Mouse (Mus musculus) kidney, adult 8-10 months (tissue): ENCODE measurements around the gene Lmod2.

Experiments
- DNase-seq, 2 experiments: peaks; one replicate each; pipeline ENCODE4 v3.0.0; 2022

The Lmod2 gene

DNA sequence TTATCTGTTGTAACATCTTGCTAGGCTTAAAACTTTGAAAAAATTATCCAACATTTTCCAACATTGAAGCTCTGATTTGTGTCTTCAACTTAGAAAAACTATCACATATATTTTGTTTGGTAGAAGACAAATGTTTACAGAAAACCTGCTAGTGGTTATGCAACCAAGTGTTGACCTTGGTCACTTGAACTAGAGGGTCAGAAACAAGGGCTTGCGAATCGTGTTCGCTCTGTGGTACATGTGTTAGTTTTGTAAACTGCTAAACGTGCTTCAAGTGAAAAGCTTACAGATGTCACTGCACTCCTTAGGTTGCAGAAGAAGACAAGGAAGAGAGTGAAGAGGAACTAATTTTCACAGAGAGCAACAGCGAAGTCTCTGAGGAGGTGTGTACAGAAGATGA, 5.4 kb downstream of the Lmod2 start:
- no peak for DNase-seq

DNA sequence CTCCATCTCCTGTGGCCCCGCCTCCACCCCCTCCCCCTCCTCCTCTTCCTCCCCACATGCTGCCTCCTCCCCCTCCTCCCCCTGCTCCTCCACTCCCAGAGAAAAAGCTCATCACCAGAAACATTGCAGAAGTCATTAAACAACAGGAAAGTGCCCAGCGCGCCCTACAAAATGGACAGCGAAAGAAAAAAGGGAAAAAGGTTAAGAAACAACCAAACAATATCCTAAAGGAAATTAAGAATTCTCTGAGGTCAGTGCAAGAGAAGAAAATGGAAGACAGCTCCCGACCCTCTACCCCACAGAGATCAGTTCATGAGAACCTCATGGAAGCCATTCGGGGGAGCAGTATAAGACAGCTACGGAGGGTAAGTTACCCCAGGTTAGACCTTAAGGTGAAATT, 6.7 kb downstream of the Lmod2 start:
- DNase-seq, result no peak

DNA sequence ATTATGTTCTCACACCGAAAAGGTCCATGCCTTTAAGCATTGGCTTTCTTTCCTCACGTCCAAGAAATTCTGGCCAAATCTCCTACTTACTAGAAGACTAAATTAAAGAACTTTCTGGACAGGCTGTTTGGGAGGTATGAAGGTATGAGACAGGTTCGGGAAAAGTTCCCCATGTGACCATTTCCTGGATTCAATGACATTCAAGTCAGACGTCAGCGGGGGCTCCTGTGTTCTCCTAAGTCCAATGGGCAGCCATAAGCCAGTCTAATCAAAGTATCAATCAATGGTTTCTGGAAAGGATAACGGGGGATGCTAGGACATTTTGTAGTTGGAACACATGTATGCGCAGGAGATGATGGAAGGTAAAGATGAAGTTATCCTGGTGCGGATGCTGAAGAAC, 8.1 kb downstream of the Lmod2 start:
- no peak for DNase-seq

DNA sequence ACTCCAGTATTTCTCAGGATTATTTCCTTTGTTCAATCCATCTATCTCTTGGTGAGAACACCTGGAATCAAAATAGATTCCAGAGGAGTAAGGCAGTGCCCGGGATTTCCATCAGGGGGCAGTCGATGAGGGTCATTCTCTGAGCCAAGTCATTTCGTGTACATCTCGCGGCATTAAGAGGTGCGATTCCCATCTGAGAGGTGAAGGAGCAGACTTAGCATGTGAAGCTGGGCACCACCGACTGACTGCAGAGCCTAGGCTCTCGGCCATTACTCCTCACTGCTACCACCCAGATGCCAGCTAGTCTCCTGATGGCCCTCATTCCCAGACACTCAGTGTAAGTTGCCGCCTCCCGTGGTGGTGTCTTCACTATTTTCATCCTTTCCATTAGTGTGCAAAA, 8.9 kb downstream of the Lmod2 start:
- DNase-seq, result no peak

DNA sequence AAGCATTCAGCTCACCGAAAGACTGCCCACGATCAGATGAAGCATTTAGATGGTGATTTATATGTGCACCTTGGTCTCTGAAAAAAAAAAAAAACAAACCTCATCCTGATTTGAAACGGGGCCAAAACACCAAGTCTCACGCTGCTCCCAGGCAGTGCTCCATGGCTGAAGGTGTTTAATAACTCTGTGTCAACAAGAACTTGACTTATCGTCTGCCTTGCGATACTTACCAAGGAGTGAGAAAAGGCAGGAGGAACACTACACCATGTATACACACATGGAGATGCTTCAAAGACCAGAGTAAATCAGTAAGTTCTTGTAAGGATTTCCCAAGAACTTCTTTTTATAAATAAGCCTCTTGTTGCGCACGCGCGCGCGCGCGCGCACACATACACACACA, 10.0 kb downstream of the Lmod2 start:
- DNase-seq, result no peak

DNA sequence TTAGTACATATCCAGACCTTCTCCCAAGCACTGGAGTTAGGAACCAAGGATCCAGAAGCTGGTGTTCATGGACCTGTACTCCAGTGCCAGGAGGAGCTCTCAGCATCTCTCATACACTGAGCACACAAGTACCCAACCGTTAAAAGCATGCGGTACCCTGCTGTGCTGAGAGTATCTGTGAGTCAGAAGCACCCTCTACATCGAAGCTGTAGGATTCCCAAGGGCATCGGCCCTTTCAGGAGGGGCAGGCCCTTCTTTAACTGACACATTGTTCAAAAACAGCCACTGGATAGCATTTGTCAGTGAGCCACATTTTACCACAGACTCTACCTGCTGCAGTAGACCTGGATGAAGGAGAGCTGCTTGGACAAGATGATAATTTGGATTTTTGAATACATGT, 10.6 kb downstream of the Lmod2 start:
- DNase-seq, result no peak

DNA sequence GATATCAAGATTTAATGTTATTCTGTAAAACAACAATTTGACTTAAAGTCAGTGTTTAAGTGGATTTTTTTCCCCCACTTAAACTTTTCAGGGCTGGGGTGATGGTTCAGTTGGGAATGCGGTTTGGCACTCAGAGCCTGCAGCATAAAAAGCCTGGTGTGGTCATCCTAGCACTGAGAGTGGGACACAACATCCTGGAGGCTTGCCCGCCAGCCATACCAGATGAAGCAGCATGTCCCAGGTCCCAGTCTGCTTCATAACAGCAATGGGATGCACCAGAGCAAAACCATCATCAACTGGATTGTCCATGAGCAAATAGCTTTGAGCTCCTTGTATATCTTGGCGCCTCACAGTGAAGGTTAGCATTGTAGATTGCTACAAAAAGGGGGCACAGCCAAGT, 11.1 kb downstream of the Lmod2 start:
- no peak for DNase-seq

DNA sequence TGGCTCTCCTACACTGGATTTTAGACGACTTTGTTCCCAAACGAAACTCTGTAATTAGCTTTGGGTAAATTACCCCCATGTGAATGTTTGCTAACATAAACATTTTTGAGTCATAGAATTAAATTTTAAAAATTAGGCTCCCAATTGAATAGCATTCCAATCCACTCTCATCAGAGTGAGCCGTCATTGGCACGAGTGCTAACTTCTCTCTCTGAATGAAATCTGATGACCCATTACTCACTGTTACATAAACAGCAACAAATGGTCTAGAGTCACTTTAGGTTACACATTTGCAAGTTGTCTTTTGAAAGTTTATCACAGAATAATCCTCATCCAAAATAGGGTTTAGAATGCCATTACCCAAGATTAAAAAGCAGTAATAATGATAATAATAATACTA, 12.0 kb downstream of the Lmod2 start:
- no peak for DNase-seq

DNA sequence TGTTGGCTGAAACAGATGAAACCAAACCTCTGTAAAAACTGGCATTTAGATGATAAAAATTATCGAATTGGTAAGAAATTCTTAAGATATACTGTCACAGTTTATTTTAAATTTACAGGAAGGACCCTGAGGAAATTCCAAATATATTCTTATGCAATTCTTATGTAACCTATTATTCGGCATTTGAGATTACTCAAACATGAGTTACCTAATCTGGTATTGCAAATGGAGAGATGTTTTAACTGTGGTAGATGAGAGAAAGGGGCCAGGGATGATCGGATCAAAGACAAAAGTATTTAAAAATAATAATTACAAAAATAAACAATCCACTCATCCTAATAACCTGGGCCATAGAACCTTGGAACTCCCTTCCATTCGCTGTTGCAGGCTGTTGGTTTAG, 12.8 kb downstream of the Lmod2 start:
- DNase-seq, result no peak

DNA sequence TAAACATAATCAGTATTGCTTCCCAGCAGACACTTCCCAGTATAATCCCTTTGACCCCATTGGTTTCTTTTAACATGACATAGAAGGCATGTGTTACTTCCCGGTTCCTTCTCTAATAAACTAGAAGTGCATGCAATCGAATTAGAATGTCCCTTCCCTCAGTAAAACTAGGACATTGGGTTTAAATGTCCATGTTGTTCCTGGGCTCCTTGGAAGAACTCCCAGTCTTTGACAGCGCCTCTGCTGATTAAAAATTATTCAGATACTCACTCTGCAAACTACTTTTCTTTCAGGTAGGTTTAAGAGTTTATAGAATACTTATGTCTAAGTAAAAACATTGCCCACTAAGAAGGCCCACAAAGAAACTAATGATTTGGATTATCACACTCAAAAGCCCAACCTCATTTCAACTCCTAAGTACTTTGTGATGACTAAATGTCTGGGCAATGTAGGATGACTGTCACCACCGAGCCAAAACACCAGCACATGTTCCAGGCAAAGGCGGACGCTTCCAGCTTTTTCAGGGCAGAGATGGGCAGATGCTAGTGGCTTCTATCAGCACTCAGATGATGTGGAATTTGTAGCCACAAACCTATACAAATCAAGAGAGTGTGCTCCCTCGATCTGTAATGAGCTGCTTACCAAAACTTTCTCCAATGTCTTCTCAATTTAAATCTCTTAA, 14.7 kb downstream of the Lmod2 start:
- peak in 1 of 2 experiments; percentile 50 for DNase-seq

DNA sequence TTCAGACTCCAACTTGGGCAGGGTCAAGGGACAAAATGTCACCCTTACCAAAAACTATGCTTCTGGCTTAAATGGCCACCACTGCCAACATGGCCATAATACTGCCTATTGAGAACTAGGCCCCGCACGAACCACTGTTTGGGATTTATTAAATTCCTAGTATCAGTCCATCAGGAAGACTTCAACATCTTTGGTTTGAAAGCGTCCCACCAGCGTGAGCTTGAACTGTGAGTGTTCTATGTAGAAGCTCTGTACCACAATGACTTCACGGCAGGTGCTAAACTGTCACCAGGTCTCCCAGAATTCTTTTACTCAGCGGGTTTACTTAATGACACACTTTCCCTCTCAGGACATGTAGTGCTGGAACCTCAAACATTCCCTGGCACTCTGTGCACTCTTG, 15.8 kb downstream of the Lmod2 start:
- no peak for DNase-seq

DNA sequence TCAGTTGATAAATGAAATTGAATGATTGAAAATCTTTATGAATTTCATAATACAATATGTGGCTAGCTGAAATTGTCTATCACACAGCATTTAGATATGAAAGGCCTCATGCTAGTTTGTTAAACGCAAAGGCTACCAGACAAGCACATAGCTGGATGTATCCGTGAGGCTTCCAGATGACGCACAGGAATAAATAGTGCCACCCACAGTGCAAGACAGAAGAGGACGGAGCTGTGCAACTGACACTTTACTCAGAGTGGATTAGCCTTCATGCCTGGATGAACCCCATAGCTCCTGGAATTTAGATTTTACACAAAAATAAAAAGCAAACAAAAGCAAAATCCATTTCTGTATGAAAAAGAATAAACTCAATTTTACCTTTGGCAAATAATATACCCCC, 16.4 kb downstream of the Lmod2 start:
- DNase-seq, result no peak

DNA sequence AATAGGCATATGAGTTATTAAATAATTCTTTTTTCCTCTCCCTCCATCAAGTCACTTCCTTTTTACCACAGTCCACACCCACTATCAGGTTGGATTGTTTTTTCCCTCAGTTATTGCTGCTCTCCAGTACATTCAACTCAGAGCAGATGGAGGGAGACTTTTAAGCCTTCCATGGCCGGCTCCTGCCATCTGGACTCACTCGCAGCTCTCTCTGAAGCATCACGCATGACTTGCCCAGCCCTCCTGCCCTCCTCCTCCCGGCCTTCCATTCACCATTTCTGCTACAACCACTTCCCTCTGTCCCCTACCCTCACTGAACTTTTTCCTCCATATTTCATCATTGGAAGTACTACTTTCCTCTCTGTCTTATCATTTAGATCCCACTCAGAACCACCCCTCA, 19.2 kb downstream of the Lmod2 start:
- DNase-seq, result no peak

DNA sequence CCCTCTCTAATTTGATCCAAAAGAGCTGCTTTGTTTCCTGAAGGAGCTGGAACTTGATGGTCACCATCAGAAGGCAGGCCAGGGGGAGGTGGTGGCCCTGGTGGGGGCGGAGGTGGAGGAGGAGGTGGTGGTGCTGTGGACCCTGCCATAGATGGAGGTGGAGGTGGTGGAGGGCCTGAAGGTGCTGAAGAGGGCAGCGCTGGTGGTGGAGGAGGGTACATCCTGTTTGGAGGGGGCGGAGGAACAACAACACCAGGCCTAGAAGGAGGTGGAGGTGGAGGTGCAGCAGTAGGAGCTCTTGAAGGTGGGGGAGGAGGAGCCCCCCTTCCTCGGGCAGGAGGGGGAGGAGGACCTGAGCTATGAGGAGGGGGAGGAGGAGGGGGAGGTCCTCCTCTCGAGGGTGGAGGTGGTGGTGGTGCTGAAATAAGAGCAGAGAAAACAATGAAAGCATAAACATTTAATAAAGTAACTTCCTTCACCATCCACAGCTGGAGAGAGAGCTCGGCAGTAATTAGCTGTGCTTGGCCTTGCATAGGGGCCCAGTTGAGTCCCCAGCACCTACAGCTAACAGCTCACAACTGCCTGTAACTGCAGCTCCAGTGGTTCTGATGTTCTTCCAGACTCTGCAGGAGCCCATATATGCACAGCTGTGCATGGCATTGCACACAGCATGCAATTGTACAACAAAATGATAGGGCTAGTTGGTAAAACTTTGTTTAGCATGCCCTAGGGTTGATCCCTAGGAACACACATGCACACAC, 21.9 kb downstream of the Lmod2 start:
- no peak for DNase-seq

DNA sequence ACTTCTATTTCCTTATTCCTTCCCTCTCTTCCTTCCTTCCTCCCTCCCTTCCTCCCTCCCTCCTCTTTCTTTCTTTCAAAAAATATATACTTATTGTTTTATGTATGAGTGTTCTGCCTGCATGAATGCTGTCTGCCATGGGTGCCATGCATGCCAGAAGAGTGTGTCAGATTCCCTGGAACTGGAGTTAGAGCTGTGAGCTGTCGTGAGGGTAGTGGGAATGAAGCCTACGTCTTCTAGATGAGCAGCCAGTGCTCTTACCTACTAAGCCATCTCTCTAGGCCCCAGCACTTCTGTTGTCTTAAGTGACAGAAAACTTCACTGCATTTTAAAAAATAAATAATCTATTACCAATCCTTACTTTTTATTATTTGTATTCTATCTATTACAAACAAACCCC, 23.4 kb downstream of the Lmod2 start:
- no peak for DNase-seq

DNA sequence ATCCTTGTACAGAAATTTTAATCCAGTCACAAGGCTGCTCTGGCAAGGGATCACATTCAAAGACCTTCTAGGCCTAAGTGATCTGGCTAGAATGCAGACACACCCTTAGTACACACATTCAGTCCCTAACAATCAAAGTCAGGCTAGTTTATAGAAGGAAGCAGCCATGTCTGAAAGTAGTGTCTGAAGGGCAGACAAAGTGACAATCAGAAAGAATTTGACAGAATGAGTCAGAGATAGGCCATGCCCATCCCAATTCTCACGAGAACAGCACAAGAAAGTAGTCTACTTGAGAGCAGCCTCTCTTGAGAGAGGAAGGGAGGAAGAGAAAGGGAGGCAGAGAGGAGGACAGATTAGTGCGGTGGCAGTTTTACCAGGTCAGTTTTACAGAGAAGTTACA, 24.5 kb downstream of the Lmod2 start:
- no peak for DNase-seq

DNA sequence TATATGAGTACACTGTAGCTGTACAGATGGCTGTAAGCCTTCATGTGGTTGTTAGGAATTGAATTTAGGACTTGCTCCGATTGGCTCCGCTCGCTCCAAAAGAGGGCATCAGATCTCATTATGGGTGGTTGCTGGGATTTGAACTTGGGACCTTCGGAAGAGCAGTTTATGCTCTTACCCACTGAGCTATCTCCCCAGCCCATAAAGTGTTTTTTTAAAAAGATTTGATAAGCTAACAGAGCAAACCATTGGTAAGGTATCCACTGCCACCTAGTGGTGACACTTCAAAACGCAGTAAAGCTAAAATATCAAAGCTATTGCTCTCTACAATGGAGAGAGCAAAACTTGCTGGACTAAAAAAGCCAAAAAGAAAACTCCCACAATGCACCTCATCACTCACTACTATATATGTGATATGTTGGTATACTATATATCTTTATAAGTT, 30.0 kb downstream of the Lmod2 start:
- DNase-seq, result peak; percentile 35 to 47

DNA sequence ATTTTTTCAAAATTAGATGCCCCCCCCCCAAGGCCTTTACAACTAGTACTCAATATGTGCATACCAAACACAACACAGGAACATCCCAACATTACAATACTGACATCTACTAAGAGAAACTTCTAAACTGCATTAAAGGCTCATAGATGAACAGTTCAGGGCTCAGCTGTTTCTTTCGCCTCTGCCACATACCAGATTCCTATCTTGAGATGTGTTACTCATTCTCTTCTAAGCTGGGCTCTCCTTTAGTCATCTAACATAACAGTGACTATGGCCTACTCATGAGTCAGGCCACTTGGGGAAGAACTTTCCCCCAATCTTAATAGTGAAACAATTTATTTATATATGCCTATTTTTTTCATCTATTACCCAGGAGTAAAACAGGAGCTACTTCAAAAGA, 30.9 kb downstream of the Lmod2 start:
- no peak for DNase-seq

DNA sequence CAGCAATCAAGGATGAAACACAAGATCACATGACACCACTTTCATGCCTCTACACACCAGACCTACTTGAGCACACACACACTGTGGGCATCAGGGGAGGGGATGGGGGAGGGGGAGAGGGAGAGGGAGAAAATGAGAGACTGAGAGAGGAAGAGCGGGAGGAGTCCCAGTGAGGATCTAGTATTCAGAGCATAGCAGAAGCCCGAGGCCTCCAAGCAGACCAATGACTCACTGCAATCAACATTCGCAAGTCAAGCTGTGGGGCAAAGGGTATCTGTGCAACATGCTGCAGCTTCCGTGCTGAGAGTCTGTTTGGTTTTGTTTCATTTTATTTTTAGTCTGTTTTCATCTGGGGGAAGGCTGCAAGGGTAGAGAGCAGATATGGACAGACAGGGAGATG, 34.5 kb downstream of the Lmod2 start:
- no peak for DNase-seq

DNA sequence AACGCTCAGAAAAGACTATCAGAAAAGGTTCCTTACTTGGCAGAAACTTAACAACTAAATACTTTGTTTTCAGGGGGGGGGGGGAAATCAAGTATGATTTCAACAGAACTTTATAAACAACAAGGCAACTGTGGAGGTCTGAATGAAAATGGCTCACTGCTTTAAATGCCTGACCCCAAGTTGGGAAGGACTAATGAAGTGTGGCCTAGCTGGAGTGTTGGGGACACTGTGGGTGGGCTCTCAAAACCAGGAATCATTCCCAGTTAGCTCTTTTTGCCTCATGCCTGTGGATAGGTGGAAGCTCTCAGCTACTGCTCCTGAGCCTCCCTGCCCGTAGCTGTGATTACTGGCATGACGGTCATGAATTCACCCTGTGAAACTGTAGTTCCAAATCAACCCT, 36.5 kb downstream of the Lmod2 start:
- no peak for DNase-seq

DNA sequence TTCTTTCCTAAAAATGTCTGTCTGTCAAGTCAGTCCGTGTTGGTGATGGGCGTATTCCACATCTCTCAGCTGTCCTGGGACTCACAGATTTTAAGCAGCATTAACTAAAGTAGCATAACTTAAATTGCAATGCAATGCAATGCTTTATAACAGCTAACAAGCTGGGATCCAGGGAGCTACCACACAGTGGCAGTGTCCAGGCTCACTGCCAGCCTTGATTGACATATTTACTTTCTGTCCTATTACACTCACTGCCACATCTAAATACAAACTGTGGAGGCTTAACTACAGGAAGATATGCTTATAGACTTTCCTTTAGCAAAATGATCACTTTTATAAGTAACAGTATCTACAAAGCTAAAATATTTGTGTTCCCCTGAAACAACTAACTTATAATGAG, 38.3 kb downstream of the Lmod2 start:
- peak in 1 of 2 experiments; percentile 15 for DNase-seq

DNA sequence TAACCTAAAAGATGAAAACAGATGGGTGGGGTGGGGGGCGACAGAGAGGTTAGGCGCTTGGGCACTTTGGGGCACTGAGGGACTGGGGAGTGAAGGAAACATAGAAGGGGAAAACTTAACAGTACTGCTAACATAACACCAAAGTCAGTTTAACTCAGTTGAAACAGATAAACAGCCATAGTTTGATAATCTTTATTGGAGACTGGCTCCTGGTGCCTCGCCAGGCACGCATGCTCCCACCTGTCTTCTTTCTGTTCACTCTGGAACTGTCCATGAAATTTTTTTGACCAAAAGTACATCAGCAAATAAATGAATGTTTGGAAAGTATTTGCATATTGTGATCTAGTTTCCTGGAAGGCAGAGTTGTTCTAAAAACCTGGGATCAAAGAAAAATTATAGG, 43.7 kb downstream of the Lmod2 start:
- DNase-seq, result no peak

DNA sequence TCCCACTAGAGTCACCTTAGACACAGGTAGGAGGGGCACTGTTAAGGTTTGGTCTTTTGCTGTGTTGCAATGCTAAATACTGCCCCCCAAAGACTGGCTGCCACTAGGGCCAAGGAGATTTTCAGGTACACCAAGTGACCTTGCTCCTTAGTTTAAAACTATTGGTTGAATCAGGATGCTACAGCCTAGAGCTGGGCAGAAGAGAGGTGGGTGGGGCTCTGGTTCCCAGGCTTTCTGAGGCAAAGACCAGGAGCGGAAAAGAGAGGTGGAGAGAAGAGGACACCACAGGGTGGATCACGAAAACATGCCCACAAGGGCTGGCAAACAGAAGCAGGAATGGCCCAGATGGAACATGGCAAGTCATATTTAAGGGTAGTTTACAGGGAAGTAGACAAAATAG, 44.6 kb downstream of the Lmod2 start:
- no peak for DNase-seq

DNA sequence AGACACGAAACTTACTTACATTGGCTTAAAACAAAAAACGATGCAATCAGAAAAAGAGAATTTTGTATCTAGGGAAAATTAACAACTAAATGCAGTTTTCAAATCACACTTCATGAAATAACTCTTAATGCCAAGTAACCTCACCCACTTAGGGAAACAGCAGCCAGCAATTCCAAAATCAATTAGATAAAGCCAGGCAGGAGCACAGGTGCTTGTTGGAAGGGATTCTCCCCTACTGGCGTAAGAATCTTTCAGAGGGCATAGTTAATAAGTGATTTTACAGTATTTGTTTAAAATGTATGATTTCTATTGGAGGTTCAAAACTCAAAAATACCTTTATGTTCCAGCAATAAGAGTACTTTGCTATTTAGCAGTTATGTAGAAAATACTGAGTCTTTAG, 45.4 kb downstream of the Lmod2 start:
- DNase-seq, result no peak
